Mouse (Mus musculus) lung, postnatal 14 days (tissue): ENCODE measurements around the gene H2afj.
"Not testable (repeated sequence)": the region's sequence is repeated elsewhere in the genome, so short reads cannot be mapped to it uniquely, and the experiment has no call there.

Experiments
- DNase-seq: peaks from one replicate; pipeline ENCODE4 v3.0.0; 2021

Gene H2afj

DNA sequence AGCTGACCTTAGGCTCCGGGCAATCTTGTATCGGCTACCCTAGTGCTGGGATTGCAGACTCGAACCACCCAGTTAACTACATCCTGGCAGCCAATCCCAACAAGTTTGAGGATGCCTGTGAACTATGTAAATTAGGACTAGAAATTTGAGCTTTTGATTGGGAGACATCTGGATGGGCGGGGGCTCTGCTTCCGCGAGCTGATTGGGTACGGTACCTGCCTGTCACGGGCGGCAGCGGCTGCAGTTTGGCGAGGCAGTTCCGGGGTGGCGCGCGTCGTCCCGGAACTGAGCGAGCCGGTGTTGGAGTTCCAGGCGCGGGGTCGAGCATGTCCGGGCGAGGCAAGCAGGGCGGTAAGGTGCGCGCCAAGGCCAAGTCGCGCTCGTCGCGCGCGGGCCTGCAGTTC, at the start of gene H2afj:
H2afj (plus strand) TSS at position 231 of the 404 bp plus-strand sequence.
- peak; percentile 98 for DNase-seq

GRCm38 (mm10) chr6:136763912-136764311, 44.1 kb upstream of the H2afj start:
- peak; percentile 39 for DNase-seq

GRCm38 (mm10) chr6:136769143-136769542, 38.9 kb upstream of the H2afj start:
- DNase-seq = no peak

GRCm38 (mm10) chr6:136769859-136770258, 38.2 kb upstream of the H2afj start:
- no peak for DNase-seq

DNA sequence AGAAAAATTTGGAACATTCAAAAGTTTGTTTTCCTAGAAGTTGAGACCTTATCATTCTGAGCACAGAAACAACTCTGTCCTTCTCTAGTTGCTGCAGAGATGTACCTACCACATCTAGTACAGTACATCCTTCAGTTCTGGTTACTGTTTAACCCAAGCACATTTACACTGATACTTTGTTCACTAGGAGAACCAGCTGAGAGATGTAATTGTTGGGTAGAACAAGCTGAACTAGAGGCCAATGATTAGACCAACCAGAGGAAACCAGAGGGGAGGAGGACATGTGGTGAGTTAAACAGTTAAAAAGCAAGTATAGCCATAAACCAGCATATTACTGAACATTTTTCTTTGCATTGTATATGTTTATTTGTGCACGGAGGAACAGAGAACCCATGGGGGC, 31.7 kb upstream of the H2afj start:
- no peak for DNase-seq

- no peak for DNase-seq
These were observed 26.6 kb upstream of the H2afj start, which contains the start of gene Gucy2c for GRCm38 (mm10) chr6:136781377-136781986. TSS of gene Gucy2c (minus strand) at chr6:136781765.

GRCm38 (mm10) chr6:136782146-136782545, 25.9 kb upstream of the H2afj start:
- DNase-seq = no peak

DNA sequence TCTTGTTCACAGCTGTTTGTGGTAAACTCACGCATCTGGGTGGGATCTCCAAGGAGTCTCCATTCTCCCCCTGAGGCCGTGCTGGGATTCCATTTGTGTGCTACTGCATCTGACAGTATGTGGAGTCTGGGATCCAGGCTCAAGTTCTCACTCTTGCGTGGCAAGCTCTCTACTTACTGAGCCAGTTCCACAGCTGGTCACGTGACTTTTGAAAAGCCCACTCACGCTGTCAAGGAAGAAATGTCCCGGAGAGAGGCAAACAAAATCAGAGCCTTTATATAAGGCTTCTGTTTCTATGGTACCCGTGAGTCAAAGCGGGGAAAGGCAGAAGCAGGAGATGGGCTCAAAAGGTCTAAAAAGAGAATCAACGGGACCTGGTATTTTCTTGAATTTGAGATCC, 25.3 kb upstream of the H2afj start:
- DNase-seq = no peak

- DNase-seq = peak; percentile 75
These were observed 18.6 kb upstream of the H2afj start for GRCm38 (mm10) chr6:136789391-136789971.

DNA sequence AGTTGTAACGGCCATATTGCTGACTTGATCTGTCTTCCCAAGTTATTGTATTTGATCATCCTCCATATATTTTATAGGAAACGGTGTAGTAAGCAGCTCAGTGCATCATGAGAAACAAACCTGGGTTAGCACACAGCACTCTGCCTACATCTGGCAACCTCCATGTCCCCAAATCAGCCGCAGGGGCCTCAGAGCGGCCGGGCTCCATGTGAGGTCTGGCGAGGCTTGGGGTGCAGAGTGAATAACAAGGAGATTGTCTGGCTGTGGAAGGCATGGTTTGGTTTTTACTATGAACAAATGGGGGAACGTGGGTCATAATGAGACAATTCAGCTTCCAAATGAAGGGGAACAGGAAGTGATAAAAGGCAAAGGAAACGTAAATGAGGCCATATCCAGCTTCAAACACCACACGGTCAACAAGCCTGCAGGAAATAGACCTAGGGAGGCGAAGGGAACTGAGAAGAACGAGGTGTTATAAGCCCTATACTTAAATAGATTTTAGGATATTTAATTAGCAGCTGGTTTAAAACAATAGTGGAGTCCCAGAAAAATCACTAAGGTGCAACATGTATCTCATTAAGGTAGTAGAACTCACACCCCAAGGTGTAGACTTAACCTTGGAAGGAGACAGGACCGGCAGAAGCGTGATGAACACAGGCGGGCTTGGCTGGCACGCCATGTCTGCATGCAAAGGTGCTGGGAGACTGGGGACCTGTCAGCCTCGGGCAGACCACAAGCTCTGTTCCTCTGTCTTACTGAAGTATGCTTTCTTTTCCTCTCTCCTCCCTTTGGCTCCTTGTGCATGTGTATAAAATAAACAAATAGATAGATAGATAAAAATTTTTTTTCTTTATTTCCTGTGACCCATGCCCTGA, 14.9 kb upstream of the H2afj start:
- DNase-seq = no peak

- DNase-seq = no peak
These were observed 14.1 kb upstream of the H2afj start for GRCm38 (mm10) chr6:136793831-136794525.

DNA sequence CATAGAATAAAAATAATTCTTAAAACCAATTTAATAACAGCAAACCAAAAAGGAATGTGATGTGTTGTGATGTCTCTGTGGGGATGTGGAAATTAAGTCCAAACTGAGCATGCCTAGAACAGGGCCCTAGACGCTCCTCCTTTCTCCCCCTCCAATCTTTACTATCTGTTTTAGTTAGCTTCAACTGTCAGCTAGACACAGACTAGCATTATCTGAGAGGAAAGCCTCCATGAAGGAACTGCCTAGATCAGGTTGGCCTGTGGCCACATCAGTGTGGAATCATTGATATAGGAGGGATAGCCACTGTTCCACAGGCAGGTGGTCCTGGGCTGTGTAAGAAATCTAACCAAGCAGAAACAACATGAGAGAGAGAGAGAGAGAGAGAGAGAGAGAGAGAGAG, 12.9 kb upstream of the H2afj start:
- DNase-seq = no peak

- DNase-seq = no peak
These were observed 12.2 kb upstream of the H2afj start for GRCm38 (mm10) chr6:136795850-136796249.

DNA sequence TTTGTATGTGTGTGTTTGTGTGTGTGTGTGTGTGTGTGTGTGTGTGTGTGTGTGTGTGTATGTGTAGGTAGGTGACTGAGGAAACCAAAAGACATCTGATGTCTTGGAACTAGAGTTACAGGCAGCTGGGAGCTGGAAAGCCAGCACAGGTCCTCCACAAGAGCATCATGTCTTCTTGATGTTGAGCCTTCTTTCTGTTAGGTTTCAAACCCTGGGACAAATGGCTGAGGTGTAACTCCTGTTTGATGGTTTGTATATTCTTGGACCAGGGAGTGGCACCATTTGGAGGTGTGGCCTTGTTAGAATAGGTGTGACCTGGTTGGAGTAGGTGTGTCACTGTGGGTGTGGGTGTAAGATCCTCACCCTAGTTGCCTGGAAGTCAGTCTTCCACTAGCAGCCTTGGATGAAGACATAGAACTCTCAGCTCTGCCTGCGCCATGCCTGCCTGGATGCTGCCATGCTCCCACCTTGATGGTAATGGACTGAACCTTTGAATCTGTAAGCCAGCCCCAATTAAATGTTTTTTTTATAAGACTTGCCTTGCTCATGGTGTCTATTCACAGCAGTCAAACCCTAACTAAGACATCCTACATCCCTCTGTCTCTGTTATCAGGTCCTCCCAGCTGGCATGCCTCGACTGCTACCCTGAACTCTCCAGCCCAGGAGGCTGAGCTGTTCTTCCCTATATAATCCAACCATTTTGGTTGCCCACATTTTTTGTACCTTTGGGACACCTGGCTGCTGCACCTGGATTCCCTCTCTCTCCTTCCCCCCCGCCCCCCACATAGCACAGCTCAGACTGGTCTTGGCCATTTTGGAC, 10.0 kb upstream of the H2afj start:
- not testable (repeated sequence) for DNase-seq

DNA sequence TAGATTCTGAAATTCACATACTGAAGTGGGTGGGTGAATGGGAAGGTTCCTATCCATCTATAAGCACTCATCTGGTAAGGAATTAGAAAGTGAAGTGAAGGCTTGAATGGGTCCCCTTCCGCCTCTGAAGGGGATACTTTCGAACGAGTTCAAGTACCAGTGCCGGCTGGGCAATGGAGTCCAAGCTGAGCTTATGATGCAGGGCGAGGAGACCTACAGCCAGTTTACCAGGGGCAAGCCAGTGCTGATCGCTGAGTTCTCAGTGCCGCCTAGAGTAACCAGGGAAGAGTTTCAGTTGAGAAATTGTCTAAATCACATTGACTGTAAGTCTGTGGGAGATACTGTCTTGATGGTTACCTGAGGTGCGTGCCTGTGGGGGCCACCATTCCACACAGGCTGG, 7.3 kb upstream of the H2afj start:
- DNase-seq = no peak

- DNase-seq = no peak
These were observed 6.8 kb upstream of the H2afj start for GRCm38 (mm10) chr6:136801274-136801673.

DNA sequence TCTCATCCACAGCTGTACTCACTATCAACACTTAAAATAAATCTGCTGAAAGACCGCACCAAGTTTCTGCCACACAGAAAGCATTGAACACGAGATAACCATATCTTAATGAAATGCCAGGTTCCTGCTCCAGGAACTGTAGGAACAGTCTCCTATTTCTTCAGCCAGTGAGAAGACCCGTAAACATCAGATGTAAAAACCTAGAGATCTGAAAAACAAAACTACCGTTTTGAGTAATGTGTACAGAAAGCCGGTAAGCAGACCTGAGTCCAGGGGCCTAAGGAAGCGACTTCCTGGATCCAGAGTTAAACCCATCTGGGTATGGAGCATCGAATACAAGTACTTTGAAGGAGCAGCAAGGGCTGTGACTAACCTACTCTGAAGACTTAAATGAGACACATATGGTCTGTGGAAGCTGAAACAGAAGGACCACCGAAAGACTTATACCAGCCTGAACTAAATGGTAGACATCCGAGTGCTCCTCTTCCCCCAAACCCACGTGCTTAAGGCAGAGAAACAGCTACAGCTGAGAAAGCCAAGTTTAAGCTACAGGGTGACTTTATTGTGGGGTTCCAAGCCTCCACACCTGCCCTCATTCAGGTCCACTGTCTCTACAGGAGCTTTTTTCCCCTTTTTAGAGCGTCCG, 4.8 kb upstream of the H2afj start:
- no peak for DNase-seq

DNA sequence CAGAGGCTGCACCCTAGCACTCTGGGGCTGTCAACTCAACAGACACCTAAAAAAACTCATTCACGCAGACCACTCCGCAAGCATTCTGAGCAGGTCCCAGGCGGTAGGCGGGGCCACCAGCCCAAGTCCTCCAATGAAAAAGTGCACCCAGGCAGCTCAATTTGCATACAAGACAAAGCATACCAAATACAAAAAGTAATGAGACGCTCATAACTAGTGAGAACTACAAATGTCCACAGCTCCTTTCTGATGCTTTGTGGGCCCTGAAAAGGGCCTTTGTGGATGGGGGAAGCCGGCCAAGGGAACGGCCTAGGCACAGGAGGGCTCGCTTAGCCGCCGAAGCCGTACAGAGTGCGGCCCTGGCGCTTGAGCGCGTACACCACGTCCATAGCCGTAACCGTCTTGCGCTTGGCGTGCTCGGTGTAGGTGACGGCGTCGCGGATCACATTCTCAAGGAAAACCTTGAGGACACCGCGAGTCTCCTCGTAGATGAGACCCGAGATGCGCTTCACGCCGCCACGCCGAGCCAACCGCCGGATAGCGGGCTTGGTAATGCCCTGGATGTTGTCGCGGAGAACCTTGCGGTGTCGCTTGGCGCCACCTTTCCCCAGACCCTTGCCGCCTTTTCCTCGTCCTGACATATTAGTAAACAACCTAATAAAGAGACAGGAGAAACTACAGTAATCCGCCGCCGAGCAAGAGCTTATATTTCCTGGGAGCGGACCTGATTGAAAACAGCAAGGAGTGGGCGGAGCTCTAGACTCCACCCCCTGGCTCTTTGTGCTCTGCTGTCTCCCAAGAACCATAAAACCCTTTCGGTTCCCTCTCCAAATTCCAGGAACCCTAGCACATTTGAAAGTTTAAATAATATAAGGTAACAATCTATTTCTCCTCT, 4.1 kb upstream of the H2afj start, which contains the start of gene Hist4h4:
Hist4h4 (minus strand) TSS at position 677 of the 895 bp plus-strand sequence.
- DNase-seq = peak; percentile 98

GRCm38 (mm10) chr6:136804705-136805408, 3.2 kb upstream of the H2afj start:
- DNase-seq = no peak

GRCm38 (mm10) chr6:136805409-136805775, 2.7 kb upstream of the H2afj start:
- DNase-seq = no peak
